Mouse (Mus musculus): Measurements from ENCODE around the gene Tecta.

Gene Tecta

DNA sequence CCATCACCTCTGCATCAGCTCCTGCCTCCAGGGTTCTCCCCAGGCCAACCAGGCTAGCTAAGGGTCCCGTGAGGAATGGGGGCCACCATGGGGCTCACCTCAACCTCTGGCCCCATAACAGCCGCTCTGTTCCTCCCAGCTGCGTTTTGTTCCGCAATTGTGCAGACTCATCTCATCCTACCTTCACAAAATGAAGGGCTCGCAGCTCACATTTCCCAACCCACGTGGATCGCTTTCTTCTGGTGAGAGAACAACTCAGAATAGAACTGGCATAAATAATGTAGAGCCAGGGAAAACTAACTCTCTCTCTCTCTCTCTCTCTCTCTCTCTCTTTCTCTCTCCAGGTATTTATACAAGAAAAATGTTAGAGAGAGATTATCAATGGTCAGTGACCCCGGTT is 76.5 kb downstream of the Tecta start:
- intact Hi-C loops (cut with DNase I) = loop anchor here (10.0 kb wide), 2 partner anchors 212 to 282 kb away; no protein-coding TSS in a partner anchor

DNA sequence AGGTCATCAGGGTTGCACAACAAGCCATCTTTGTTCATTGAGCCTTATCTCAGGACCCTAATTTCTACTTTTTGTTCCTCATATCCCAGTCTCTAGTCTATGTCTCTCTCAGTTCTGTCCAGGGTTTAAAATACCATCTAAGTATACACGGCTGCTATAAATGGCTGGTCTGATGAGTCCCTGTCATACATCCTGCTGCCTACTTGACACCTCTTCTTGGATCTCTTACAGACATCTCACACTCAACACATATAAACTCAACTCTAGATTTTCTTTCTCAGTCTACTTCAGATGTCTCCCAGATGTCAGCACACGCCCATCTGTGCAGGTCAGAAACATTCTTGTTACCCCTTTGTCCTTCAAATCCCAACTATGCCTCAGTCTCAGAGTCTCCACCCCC is 78.3 kb downstream of the Tecta start:
- intact Hi-C loops (cut with DNase I) = loop anchor here (10.0 kb wide), 2 partner anchors 213 to 283 kb away; no protein-coding TSS in a partner anchor

DNA sequence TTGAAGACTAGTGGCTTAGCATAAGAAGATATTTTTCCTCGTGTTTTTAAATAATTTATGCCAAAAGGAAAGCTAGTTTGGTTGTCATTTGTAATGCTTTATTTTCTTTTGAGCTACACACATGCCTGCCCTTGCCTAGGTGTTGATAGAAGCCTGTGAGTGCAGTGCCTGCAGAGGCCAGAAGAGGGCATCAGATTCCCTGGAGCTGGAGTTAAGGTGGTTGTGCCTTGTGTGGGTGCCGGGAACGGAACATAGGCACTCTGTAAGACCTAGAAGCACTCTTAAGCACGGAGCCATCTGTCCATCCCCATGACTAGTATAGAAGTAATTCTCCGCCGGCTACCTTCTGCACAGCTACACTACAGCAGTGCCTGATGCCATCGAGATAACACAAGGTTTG is 79.1 kb downstream of the Tecta start:
- intact Hi-C loops (cut with DNase I) = loop anchor here (10.0 kb wide), 2 partner anchors 214 to 284 kb away; no protein-coding TSS in a partner anchor

DNA sequence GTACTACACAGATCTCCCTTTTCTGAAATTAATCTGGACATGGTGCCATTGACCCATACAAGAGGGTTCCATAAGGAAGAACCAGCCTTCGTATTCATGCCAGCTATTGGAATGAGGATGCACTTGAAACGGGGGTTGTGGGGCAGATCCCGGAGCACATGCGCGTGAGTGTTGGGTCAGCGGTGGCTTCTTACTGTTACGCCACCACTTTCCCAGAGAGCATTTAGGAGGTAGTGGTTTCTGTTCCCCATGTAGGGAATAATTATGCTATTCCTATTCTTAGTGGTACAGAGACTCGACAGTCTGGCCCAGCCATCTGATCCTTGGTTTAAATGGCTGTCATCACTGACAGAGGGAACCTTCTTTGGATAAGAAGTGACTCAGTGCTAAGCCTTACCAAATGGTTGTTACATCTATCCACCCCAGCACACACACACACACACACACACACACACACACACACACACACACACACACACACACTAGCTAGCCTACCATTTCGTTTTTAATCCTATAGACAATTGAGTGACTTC is 81.2 kb downstream of the Tecta start:
- intact Hi-C loops (cut with DNase I) = no loop called here

DNA sequence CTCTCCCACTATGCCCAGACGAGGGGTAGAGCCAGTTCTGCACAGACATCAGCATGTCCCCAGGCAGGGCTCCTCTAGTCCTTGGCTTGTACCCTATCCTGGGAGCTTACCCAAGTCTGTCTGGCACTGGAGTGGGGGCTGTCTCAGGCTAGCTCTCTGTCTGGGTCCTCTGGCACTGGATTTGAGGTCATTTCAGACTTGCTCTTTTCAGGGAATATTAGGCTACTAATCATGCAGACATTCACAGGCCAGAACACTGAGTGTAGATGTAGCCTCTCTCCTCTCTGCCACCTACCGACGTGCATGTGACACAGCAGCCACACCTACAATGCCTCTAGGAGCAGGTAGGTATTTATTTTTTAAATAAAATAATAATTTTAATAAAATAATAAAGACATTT is 82.4 kb downstream of the Tecta start:
- intact Hi-C loops (cut with DNase I) = no loop called here

DNA sequence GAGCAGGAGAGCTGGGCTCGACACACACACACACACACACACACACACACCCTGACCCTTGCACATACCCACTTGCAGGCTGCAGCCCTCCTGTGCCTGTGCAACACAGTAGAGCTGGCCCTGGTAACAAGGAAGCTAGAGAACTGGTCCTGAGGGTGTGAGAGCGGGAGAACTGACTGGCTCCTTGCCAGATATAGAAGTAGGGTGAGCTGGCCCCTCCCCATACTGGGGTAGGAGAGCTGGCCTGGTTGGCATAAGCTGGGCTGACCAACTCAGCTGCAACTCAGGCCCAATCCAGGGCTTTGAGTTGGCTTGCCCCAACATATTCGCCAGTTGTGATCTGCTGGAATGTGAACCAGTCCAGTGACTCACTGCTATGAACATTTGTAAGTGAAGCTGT is 83.9 kb downstream of the Tecta start:
- intact Hi-C loops (cut with DNase I) = no loop called here

DNA sequence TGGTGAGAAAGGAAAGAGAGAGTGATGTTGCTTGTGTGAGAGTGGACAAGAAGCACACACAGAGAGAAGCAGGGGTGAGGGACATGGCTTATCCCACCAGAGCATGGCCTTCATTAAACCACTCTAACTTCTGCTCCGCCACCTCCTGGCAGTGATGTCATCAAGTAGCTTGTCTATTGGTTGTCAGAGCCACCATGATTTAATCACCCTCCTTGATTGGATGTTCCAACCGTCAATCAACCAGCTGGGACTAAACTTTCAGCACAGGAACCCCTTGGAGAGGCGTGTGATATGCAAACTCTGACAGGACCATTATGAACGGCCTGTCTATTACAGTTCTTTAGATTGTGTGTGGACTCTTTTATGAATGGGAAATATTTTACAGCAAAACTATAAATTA is 84.8 kb downstream of the Tecta start:
- intact Hi-C loops (cut with DNase I) = no loop called here

DNA sequence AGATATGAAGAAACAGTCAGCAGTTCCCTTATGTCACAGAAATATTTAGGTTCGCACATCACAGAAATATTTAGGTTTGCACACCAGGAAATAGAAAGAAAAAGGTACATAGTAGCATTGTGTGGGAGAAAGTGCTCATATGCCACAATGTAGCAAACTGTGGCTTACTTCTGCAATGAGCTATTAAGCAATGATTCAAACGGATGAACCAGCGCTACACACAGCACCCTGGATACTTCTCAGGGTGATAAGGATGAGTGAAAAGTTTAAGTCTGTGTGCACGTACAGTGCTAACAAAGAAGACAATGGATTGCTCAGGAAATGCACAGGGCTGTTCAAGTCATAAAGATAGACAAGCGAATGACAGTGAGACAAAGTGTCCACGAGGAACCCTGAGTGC is 85.3 kb downstream of the Tecta start:
- intact Hi-C loops (cut with DNase I) = no loop called here

DNA sequence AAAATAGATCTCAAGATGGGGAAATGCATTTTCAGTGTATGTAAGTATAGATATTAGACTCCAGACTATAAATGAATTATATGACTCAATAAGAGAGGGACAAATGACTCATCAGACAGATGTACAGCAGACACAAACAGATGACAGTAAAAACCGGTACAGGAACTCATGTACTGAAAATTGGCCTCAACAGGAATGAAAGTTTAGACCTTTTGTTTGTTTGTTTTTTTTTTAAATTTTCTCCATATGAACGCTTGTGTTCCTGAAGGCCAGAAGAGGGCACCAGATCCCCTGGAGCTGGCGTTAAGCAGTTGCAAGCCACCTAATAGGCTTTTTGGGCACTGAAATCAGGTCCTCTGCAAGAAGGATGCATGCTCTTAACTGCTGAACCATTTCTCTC is 85.9 kb downstream of the Tecta start:
- intact Hi-C loops (cut with DNase I) = no loop called here

DNA sequence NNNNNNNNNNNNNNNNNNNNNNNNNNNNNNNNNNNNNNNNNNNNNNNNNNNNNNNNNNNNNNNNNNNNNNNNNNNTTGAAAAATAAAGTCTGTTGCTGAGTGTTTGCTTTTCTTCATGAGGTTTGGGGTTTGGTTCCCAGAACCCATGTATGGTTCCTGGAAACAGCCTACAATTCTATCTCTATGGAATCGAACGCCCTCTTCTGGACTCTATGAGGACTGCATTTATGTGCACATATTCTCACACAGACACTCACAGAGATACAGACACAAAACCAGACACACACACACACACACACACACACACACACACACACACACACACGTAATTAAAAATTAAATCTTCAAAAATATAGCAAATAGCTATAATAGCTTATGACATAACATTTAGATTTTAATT is 88.4 kb downstream of the Tecta start:
- intact Hi-C loops (cut with DNase I) = no loop called here

DNA sequence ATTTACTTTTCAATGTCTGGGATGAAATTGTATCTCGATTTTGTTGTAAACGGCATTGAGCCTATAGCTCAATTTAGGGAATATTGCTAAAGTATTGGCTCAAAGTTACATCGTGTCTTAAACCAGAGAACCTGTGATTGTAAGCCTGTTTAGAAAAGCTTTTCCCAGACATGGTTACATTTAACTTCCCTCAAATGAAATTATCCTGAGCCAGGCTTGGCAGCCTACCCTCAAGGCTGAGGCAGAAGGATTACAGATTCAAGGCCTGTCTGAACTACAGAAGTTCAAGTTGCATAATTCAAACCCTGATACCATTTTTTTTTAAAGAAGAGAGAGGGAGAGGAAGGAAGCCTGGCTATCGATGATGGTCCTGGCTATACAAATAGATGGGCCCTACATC is 95.8 kb downstream of the Tecta start:
- intact Hi-C loops (cut with DNase I) = no loop called here

DNA sequence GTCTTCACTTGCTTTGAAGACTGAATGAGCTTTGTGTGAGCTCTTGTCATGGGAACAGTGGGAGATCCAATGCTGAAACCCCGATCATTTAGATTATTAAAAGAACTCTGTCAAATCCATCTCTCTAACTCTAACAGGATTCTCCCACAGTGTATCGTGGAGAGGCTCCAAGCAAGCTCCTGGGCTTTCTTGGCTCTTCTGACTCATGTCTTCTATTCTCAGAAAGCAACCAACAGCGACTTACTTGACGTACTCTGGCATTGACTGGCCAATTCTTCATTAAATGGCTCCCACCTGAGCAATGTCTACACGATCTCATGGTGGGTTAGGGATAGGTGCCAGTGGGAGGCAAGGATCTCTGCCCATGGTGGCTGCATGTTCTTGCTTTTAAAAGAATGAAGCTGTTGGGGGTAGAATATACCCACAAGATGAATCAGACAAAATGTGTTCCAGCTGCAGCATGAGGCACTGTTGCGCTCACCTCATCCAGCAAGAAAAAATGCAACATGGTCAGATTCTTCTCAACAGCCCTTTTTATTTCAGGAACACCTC is 98.6 kb downstream of the Tecta start:
- intact Hi-C loops (cut with DNase I) = no loop called here

DNA sequence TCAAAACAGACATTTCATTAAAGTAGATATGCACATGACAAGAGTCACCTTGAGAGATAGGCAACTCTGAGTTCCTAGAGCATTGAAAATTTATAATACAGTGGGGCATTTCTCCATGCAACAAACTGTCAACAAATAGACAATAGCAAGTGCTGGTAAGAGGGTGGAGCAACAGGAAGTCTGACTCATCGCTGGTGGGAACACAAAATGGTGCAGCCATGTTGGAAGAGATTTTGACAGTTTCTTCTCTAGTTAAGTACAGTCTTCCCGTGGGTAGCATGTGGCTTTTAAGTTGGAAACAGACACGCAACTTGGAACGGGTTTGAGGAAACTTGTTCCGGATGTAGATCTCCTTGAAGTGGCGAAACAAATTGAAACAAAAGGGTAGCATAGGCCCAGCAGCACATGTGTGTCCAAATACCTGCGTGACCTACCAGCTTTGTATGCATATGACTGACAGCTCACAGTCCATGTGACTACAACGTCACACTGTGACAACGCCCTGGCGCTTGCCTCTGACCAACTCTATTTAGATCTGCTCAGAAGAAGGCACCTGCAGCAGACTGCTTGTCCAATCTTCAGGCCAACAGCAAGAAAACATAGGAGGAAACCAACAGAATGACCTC is 103.3 kb downstream of the Tecta start:
- intact Hi-C loops (cut with DNase I) = no loop called here

DNA sequence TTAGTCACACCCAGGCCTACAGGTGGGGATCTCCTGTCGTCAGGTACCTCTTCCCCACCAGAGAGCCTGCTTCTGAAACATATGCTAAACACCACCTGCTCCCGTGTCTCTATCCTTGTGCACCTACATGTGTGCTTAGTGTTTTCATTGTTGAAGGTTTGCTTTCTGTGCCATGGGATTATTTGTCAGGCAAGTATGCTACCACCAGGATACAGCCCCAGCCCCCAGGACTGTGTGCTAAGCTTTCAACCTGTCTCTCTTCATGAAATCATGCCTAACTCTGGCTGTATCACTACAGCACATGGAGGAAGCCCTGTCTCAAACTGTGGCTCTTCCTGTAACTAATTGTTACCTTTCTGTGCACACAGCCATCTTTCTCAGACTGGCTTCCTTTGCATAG is 105.6 kb downstream of the Tecta start:
- intact Hi-C loops (cut with DNase I) = no loop called here

DNA sequence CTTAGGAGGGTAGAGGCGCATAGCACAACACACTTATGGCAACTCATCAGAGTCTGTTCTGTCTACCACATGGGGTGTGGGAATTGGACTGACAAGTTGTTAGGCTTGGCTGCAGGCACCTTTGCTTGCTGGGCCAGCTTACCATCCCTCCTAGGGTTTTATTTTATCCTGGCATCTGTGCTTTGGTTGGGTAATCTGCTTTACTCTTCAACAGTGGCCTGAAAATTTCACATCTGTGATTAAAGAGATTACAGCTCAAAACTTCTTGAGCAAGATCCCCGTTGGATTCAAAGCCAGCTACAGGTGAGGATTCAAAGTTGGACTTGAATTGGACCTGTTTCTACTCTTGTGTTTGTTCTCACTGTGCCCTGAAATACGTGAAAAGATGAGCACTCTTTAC is 106.1 kb downstream of the Tecta start:
- intact Hi-C loops (cut with DNase I) = no loop called here

DNA sequence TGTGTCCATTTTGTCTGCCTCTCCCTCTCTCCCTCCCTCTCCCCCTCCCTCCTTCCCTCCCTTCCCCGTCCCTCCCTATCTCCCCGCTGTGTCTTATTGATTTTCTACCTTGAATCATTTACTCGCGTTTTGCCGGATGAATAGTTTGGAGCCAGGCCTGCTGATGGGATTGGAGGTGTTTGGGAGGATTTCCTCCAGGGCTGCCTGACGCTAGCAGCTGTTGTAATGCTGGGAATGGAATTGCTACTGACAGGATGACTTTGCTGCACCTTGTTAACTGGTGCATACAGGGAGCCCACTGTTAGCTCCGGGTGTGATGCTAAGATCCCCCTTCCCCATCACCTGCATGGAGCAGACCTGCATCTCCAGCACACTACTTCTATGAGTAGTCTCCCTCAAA is 106.7 kb downstream of the Tecta start:
- intact Hi-C loops (cut with DNase I) = no loop called here

DNA sequence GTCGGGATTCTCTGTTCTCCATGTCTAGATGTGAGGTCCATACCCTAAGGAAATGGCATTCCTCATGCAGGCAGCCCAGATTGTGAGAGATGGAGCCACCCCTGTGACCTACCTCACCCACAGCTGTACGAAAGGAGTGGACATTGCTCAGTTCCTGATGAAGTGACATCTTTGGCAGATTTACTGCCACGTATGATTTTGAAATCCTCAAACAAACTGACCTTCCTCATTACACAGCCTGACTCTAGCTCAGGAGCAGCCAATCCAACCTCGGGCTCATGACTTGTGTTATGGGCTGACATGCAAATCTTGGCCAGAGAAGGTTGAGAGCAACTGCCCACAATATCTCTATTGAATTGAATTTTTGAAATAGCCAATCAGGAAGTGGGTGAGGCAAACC is 120.1 kb downstream of the Tecta start:
- intact Hi-C loops (cut with DNase I) = no loop called here

Small RNA genes lying within 50 kb of the gene (microRNA-seq; reads per million reads assigned to microRNA genes)
- 0 reads per million in 2 experiments for gene Gm44311
